Mouse (Mus musculus): ENCODE measurements around the gene Gm45140.

The Gm45140 gene

DNA sequence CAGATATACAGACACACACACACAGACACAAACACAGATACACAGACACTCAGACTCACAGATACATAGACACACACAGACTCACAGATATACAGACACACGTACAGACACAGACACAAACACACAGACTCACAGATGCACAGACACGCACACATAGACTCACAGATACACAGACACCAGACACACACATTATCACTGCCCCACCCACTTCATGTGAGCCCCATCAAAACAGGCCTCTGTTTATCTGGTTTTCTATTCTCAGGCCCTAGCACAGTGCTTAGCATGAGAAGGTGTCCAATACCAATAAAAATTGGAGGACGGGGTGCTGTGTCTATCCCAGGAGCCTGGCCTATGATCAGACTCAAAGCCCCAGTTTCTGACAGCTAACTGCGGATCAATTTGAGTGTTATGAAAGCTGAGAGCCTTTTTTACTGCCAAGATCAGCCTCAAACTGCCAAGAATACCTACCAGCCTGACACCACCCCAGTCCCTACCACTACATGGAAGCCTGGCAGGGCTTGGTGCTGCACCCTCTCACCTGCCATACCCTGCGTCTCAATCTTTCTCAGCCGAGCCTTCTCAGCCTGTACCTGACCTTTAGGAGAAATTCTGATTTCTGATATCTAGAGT lies 39.2 kb downstream of the Gm45140 start:
- DNase-seq = no peak

DNA sequence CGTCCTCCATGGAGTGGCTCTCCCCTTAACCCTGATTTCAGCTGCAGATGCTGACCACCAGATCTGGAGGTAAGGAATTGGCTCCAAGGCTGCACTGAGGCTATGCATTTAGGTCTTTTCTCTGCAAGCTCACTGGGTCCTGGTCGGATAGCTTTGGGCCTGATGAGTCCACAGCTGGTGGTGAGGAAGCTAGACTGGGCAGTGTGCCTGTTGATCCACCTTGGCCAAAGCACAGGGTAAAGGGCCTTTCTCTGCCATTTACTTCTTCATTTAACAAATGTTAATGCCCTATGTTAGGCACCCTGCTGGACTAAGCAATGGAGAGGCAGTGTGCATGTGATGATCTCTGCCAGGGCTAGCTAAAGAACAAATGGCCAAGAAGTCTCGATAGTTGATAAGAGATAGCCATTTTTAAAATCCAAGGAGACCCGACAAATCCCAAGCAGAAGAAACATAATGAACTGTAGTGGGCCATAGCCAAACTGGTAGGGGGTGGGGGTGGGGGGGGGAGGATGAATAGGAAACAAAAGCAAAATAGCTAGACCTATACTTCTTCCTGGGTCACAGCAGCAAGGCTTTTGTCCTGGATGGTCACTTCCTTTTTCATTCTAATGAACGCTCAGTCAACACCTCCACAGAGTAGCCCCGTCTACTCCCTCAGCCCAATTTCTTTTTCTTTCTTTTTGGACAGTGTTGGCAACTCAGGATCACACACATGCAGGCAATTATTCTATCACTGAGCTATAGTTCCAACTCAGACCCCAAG lies 40.0 kb downstream of the Gm45140 start:
- no peak for DNase-seq

DNA sequence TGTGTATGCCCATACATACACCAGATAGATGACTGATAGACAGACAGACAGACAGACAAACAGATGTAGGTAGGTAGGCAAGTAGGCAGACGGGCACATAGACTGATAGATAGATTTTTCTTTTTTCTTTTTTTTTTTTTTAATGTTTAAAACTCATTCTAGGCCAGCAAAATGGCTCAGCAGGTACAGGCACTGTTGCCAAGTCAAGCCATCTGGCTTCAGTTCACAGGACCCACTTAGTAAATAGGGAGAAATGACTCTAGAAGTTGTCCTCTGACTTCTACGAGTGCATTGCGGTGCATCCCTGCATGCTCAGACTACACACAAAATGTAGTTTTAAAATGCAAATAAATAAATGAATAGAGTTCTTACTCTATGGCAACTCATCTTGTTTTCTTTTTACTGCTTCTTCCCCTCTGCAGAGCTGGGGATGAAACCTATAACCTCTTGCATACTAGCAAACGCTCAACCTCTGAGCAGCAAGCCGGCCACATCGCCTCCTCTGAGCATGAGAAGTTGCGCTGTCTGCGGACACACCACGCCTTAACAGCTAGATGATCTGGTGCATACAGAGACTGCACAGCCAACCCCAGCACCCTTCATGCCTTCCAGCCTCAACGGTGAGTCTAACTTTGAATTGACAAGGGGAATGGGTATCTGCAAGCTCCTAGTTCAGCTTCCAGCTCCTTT lies 41.6 kb downstream of the Gm45140 start:
- DNase-seq = no peak

DNA sequence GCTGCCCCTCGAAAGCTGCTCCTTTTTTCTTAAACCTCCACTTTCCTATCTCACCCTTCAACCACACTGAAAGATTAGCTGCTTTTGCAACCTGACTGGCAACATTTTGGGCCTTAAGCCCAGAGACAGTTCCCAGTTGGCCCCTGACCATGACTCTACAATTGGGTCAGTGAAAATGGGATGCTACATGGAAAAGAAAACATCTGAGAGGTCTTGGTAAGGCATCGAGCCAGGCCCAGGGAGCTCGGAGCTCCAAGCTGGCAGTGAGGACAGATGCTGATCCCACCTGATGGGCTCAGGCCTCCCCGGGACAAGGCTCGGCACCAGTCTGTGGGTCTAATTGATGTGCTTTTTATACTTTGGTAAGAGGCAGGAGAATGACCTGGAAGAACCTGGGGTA lies 43.8 kb downstream of the Gm45140 start:
- DNase-seq = no peak

DNA sequence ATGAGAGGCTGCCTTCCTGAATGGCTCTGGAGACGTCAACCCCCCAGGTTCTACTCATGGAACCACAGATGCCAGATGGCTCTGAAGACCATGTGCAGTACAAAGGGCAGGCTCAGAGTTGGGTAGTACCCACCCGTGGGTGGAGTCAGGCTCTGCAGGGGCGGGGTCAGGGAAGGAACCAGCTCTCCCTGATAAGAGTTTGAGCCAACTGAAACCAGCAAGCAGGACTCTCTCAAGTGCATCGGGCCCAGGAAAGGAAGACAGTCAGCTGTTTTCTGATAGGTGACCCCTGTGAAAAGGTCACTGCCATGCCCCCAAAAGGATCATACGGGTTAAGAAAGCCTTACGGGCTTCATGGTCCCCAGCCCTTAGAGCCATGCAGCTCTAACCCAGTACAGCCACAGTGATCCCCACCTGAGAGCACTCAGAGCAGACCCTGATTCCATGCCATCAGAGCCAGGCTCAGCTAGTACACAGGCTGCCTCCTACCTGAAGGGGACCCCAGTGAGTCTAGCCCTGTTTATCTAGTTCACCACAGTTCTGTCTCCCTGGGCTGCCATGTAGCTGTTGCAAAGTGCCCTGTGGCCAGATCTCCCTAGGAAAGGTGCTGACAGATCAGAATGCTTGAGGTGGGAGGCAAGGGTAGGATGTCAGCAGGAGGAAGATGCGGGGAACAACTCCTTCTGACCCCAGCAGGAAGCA lies 44.7 kb downstream of the Gm45140 start:
- DNase-seq = peak; percentile 54

DNA sequence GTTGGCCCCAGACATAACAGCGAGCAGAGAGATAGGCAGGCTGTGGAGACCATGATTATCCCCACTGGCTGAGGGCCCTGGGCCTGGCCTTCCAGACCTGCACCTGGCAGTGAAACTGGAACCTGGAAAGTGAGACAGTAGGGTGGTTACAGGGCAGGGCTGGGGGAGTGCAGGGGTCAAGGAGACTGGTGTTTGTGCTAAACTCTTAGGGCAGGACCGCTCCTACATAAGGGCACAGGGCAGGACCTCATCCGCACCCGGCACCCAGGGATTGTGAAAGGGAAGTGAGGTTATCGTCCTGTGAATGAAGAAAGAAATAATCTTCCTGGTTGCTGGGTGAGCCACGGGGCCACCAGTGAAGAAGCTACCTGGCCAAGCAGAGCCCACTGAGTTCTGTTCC lies 45.8 kb downstream of the Gm45140 start:
- no peak for DNase-seq

DNA sequence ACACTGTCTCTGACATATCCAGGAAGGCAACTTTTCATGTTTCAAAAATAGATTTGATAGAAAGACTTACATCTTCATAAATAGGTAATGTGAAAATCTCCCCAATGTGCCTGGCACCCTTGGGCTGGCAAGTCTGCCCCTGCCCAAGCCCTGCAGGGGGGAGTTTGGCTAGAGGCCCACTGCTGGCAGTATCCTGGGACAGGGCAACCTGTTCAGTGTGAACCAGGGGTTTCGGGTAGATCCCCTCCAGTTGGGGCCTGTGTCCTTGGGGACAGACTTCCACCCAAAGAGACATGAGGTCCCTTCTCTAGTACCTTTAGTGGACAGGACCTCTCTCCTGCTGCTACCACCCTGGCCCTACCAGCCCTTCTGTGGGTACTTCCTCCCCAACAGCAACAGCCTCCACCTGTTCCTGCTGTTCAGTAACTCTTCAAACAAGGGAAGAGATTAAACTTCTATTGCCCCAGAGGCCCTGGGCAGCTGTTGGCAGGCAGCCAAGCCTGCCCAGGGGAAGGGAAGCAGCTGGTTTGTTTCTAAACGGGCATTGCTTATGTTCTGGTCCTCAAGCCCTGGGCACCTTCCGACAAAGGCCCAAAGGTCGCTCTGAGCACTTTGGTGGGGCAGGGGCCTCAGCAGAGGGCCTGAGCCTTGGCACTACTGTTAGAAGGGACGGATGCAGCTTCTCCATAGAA lies 46.6 kb downstream of the Gm45140 start:
- peak; percentile 57 for DNase-seq

DNA sequence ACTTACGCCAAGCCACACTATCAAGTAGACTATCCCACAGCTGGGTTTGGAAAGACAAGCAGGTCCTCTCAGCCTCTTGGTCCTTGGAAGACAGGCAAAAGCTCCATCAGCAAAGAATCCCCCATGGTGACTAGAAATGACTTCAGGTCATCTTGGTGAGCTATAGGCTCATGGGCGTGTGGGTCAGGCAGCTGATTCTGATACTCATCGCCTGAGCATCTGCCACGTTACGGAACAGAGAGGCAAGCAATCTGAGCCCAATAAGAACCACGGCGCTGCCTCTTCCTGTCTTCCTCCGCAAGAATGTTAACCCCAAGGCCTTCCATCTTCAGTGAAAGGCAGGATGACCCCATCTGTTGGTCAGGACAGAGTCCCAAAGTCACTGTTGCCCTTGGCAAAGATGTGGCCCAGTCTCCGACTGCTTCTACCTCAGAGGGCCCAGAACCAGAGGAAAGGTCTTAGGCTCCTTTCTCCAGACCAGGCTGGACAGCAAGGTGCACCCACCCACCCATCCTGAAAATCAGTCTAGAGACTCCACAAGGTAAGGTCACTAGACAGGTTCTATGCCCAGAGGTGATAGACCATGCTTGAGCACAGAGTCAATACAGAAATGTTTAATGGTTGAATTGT lies 47.2 kb downstream of the Gm45140 start:
- DNase-seq = no peak

DNA sequence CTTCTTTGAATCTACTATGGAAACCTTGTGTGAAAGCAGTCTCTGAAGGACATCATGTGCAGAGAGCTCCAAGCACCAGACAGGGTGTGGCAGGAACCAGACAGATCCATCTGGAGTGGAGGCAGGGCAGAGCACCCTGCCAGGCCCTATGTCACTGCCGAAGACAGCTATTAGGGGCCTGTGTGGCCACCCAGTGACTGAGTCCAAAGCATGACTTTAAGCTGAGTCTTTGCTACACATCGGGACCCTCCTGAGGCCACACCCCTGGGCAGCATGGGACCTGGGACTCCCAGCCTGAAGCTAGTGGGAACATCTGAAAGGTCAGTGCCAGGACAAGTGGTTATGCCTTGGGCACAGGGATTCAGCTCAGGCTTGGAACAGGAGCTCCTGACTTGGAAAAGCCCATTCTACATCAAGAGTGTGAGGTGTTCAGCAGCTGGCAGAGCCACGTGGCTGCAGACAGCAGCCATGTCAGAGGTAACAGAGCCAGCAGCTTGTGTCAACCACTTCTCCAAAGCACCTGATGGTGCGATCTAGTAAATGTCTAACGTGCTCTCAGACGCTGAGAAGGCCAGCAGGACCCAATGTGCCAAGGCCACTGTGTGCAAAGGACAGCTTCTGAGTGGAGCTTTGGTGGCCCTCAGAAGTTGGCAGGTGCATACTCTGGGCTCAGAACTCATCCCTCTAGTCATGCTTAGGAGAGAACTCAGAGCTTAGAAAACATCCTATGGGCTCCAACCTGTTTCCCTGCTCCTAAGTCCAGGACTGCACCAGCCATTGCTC lies 48.3 kb downstream of the Gm45140 start:
- no peak for DNase-seq

DNA sequence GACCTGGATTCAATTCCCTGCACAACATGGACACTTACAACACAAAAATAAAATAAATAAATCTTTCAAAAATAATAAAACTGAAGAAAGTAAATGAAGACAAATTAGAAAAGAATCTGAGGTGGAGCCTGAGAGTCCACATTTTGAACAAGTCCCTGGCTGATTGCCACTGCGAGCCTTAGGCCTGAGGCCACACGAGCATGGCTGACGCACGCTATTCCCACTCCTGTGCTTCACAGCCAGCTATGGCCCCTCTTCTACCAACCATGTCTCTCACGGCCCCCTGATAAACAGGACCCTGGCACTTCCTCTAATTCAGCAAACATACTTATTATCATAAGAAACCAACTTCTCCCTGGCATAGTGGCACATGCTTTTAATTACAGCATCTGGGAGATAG lies 49.0 kb downstream of the Gm45140 start:
- no peak for DNase-seq

DNA sequence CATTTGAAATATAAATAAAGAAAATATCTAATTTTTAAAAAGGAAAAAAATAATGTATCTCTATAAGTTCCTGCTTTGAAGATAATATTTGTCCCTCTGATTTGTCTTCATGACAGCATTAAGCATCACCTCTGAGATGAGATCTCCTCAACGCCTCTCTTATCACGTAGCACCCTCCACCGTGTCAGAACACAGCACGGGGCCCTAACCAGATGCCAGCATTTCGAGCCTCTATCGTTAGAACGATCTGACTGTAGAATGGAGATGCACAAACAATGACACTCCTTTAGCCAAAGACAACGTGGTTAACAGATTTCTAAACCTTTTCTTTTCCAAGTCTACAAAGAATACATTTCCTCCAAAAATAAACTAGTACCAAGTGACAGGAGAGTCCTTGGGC lies 51.6 kb downstream of the Gm45140 start:
- no peak for DNase-seq

DNA sequence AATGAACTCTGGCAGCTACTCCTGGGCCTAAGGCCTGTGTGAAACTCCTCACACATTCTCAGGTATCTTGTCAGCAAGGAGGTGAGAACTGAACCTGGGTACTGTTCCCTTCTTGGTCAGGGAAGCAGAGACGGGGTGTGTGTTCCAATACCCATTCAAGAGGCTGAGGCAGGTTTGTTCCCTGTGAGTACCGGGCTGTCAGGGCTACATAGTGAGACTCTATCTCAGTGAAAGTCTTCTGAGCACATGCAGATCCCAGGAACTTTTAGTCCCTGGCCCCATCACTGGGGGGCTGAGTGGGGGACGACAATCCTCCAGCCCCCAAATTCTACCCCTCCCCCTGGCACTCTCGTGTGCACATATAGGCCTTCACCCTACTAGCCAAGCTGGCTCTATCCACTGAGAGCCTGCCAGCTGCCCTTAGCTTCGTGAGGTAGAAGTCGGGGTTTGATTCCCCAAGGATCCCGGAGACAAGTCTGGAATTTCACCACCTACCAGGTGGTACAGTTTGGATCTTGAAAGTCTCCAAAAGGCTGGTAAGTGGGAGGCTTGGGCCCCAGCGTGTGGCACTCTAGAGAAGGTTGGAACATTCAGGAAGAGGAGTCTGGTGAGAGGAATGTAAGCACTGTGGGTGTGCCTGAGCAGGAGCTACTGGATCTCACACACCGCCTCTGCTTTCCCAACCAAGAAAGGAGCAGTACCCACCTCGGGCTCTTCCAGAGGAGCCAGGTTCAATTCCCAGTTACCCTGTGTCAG lies 54.9 kb downstream of the Gm45140 start:
- DNase-seq = no peak

DNA sequence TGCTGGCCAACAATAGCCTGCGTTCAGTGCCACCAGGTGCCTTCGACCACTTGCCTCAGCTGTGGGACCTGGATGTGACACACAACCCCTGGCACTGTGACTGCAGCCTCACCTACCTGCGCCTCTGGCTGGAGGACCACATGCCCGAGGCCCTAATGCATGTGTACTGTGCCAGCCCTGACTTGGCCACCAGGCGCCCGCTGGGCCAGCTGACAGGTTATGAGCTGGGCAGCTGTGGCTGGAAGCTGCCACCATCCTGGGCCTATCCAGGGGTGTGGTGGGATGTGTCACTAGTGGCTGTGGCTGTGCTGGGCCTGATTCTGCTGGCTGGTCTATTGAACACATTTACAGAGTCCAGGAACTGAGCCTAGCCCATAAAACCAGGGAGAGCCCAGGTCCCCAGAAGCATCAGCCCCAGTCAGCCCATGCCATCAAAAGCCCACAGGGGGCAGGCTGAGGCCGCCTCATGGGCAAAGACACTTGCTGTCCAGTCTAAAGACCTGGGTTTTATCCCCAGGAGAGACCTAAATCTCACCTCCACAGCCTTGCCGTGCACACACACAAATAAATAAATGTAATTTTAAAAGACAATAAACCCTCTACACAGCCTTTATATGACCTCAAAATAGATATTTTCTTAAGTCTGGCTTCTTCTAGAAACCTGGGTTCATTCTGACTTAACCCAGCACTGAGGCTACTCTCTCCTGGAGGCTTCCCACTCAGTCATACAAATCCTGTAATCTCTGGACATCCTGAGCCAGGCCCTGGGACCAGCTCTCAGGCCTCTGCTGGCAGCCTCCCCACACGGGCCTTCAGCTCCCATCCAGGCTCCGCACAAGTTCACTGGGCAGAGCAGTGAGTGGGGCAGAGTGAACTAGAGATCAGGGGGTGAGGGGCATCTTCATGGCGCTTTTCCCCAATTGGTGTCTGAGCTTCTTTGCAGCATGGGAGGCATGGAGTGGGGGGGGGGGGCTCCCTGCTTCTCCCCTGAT lies 56.1 kb downstream of the Gm45140 start:
- DNase-seq = peak; percentile 20

DNA sequence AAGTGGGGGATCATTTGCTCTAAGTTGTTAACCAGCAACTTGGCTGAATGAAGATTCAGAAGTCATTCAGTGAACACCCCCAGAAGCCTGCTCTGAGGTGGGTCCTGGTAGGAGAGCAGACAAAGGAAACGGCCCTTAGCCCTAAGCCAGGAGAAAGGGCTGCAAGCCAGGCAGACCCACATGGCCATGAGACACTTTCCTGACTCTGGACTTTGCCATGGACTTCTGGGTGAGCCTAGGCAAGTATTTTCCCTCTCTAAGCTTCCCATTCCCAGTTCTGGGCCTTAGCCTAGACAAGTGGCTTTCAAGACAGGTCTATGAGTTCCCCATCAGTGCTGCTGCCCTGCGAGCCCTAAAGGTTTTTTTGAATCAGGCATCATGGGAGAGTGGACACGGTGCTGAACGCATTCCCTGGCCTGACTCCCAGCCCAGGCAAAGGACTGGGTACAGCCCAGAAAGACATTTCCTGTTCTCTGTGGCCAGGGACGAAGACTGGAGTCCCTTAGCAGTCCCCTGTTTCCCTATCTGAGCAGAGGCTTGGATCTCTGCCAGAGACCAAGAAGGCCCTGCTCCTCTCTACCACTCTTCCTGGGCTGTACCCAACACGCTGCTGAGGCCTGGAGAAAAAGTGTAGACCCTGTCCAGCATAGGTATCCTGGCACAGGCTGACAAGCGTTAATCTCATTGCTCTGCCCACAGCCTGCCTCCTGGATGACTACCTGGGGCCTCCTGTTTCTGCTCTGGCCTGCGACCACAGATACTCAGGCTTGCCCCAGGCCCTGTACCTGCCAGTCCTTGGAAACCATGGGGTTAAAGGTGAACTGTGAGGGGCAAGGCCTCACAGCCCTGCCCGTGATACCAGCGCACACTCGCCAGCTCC lies 57.1 kb downstream of the Gm45140 start:
- DNase-seq = peak; percentile 25

DNA sequence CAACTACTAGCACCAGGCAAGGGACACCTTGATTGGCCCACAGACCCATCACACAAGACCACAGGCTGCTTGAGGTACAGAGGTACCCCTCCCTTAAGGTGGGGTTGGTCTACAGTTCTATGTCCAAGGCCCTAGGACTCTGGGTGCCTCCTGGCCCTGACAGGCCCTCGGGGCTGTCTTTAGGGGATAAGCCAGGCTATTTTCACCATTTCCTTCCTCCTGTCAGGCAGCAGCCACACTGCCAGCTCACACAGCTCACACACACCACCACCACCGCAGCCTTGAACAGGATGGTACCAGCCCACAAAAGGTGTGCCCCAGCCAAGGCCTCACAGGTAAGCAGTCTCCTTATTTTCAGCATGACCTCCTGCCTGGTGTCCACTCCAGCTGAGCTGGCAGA lies 57.8 kb downstream of the Gm45140 start, which contains the start of gene Gp9:
Gene Gp9 (plus strand): TSS at position 231 of the 400 bp plus-strand sequence.
- DNase-seq = no peak

DNA sequence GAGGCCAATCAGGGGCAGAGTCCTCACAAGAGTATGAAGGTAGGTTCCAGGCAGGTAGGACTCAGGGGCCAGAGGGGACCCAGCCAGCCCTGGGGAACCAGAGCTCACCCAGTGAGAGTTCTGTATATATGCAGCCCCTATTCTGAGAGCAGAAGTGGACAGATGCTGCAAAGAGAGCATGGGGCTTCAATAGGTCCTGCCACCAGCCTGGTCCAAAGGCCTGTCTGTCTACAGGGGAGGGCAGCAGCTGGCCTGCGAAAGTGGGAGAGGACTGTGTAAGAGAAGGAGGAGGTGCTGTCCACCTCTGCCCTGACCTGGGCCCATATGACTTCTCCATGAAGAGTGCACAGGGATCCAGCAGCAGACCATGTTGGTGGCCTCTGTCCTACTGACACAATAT lies 58.9 kb downstream of the Gm45140 start:
- DNase-seq = no peak

DNA sequence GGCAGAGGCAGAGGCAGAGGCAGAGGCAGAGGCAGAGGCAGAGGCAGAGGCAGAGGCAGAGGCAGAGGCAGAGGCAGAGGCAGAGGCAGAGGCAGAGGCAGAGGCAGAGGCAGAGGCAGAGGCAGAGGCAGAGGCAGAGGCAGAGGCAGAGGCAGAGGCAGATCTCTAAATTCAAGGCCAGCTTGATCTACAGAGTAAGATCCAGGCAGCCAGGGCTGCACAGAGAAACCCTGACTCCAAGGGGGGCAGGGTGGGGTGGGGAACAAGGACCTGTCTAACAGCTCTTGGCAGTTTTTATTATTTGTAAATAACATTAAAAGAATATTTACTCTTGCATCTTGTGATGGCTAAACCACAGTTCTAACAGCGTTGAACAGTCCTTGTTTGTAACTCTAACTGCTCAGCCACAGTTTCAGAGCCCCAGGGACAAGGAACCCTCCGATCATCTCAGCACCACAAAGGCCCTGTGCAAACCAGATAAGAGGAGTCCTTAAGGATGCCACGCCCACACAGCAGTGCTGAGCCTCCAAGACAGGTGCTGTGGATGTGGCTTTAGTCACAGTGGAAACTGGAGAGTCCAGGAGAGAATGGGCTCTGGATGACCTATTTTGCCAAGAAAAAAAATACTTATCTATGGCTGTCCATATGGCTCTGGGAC lies 59.9 kb downstream of the Gm45140 start:
- no peak for DNase-seq

DNA sequence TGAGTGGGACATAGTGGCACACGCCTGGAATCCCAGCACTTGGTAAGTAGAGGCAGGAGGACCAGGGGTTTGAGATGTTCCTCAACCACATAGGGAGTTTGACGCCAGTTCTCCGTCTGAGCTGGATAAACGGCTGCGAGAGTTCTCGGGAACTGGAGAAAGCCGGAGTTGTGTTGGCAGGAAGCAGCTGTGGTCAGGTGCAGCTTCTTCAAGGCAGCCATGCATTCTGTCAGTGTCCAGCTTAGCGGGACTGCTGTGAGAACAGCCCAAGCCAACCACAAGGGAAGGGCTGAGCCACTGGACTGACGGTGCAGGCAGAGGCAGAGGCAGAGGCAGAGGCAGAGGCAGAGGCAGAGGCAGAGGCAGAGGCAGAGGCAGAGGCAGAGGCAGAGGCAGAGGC lies 60.7 kb downstream of the Gm45140 start:
- no peak for DNase-seq
